Mouse (Mus musculus) liver, adult 2 months (tissue): ENCODE measurements around the gene Gm19935.

Source experiments
- CTCF ChIP-seq: fragments of 200-500 bp; IDR thresholded peaks from 2 replicates; pipeline ENCODE4 v1.5.1; 2011; ENCODE audit warnings: low read depth, low read length, control low read depth
- POLR2A ChIP-seq: fragments of 200-500 bp; IDR thresholded peaks from 2 replicates; pipeline ENCODE4 v1.6.1; 2011; ENCODE audit warnings: low read length, control low read depth; ENCODE audit not compliant: insufficient read depth; ENCODE audit errors: extremely low read depth

DNA sequence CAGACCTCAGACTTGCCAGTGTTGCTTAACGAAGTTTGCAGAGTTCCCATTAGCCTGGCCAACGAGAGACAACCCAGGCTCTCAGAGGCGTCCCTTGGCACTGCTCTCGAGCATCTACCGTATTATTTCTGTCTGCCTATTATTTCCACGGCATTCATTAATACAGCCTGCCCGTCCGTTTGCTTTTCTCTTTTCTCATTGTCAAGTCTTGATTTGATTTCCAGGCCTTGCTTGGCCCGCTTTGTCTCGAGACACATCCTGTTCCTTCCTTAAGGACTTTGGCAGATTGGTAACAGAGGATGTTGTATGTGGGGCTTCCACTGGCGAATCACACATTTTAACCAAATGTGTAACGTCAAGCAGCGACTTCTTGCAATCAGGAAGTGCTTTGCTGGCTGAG is 24.1 kb upstream of the Gm19935 start:
- no peak for TF ChIP-seq CTCF
- no peak for TF ChIP-seq POLR2A
